Comparison of ENCODE assay signal across 9 mouse cellular contexts in genomic region chr2:101871179-101871578, GRCm38 (mm10). TPM values are rescaled to one million over a fixed set of nuclear protein-coding genes. Genes with fewer than 3 reads are reported as not detected.
A peak's percentile ranks its signal among the peaks of the same experiment; 100 is the strongest.
DNase-seq lines count a peak whose midpoint lies in the region; ATAC-seq and TF ChIP-seq lines count a peak whose summit lies in the region.
"Had no signal": no experiment of that assay in that cellular context is flagged by ENCODE, and none has a peak within 500 bp of the region (broad histone marks: within the 10 kb centered on the region; RNA-seq: fewer than 3 reads in every experiment).

No protein-coding gene starts in this region.

- peak; percentile 25 to 37 for DNase-seq in cerebellum, adult 2 months
- DNase-seq in cerebellum, adult 11 months, result no peak
- peak; percentile 57 to 58 for DNase-seq in B cell, adult 2 months
- peak; percentile 72 to 85 for DNase-seq in cerebellum, postnatal 10 days
- no peak for DNase-seq in heart, embryonic 10.5 days (ENCODE audit: low spot score)
- peak; percentile 67 for DNase-seq in kidney, adult 9 months

- no peaks in the 10 kb centered on the region for H3K27me3 ChIP-seq in cerebellum, adult 2 months (ENCODE audit: control insufficient read depth, insufficient read depth, low read length)
- no peaks in the 10 kb centered on the region for H3K27me3 ChIP-seq in heart, embryonic 10.5 days (ENCODE audit: insufficient read depth, poor library complexity, severe bottlenecking)
- no peaks in the 10 kb centered on the region for H3K27me3 ChIP-seq in lung, embryonic 16.5 days (ENCODE audit: control insufficient read depth, insufficient read depth, low read depth, low read length)
- no peaks in the 10 kb centered on the region for H3K27me3 ChIP-seq in small intestine, adult 2 months (ENCODE audit: control insufficient read depth, insufficient read depth, low read length)

- H3K4me2 ChIP-seq in lung, embryonic 16.5 days (ENCODE audit: low read depth, low read length), result peak overlapping the region; percentile 53

- H3K36me3 ChIP-seq in heart, embryonic 10.5 days, result no peaks in the 10 kb centered on the region
- H3K36me3 ChIP-seq in lung, embryonic 16.5 days (ENCODE audit: control insufficient read depth, insufficient read depth, low read length), result no peaks in the 10 kb centered on the region
- H3K36me3 ChIP-seq in small intestine, adult 2 months (ENCODE audit: control insufficient read depth, insufficient read depth, low read length), result no peaks in the 10 kb centered on the region

- peak overlapping the region; percentile 61; the same call in 1 of the 2 replicates for H3K9ac ChIP-seq in lung, embryonic 16.5 days (ENCODE audit: low read length)

- no peaks in the 10 kb centered on the region for H3K4me1 ChIP-seq in cerebellum, adult 2 months (ENCODE audit: control insufficient read depth, insufficient read depth, low read length)
- H3K4me1 ChIP-seq in heart, embryonic 10.5 days, result no peaks in the 10 kb centered on the region
- H3K4me1 ChIP-seq in lung, embryonic 16.5 days (replicated peaks; ENCODE audit: control insufficient read depth, insufficient read depth, low read length), result no peaks in the 10 kb centered on the region
- H3K4me1 ChIP-seq in small intestine, adult 2 months (ENCODE audit: control insufficient read depth, insufficient read depth, insufficient read length, low read length), result peaks cover 2% of the 10 kb centered on the region; the same call in 1 of the 2 replicates

- H3K4me3 ChIP-seq in cerebellum, adult 2 months (replicated peaks; ENCODE audit: insufficient read depth, low read depth, low read length), result peak overlapping the region; percentile 29
- peak overlapping the region; percentile 40 for H3K4me3 ChIP-seq in heart, embryonic 10.5 days
- H3K4me3 ChIP-seq in lung, embryonic 16.5 days (ENCODE audit: low read length), result peak overlapping the region; percentile 33; the same call in 1 of the 2 replicates
- H3K4me3 ChIP-seq in small intestine, adult 2 months (ENCODE audit: low read depth, low read length), result peak overlapping the region; percentile 22; the same call in 1 of the 2 replicates
- H3K4me3 ChIP-seq: myocyte had no signal

- no peak overlapping the region for H3K27ac ChIP-seq in cerebellum, adult 2 months (ENCODE audit: insufficient read depth, low read length)
- H3K27ac ChIP-seq in heart, embryonic 10.5 days, result no peak overlapping the region
- no peak overlapping the region for H3K27ac ChIP-seq in lung, embryonic 16.5 days (ENCODE audit: low read length)
- H3K27ac ChIP-seq in small intestine, adult 2 months (ENCODE audit: insufficient read depth, low read depth, low read length), result no peak overlapping the region

- WGBS in cerebellum, adult 2 months, result 13% methylated on average over 14 of the region's 14 CpGs
- WGBS in heart, embryonic 10.5 days, result 20% methylated on average over 14 of the region's 14 CpGs
- WGBS in lung, embryonic 16.5 days, result 20% methylated on average over 14 of the region's 14 CpGs
- 24% methylated on average over 14 of the region's 14 CpGs for WGBS in small intestine, adult 2 months

- TF ChIP-seq POLR2A in cerebellum, adult 2 months (IDR thresholded peaks at IDR 0.05; ENCODE audit: borderline replicate concordance, insufficient read depth, low read length), result no peak
- TF ChIP-seq POLR2A in small intestine, adult 2 months (IDR thresholded peaks at IDR 0.05; ENCODE audit: low read depth, low read length), result no peak

- peak; percentile 36; the same call in 1 of the 2 replicates for ATAC-seq in lung, embryonic 16.5 days (ENCODE audit: low read depth)

- H3K9me3 ChIP-seq in heart, embryonic 10.5 days, result no peaks in the 10 kb centered on the region
- no peaks in the 10 kb centered on the region for H3K9me3 ChIP-seq in lung, embryonic 16.5 days (ENCODE audit: control insufficient read depth, low read length)

- peak; percentile 44 for TF ChIP-seq CTCF in cerebellum, adult 2 months (IDR thresholded peaks at IDR 0.05; ENCODE audit: borderline replicate concordance, insufficient read depth, low read depth, low read length)
- TF ChIP-seq CTCF in small intestine, adult 2 months (IDR thresholded peaks at IDR 0.05; ENCODE audit: extremely low read depth, insufficient read length, insufficient replicate concordance, low read depth, low read length), result peak; percentile 66; the same call in 1 of the 2 replicates

RNA-seq across cellular contexts. Expression of gene Prr5l, which starts 11.6 kb away (rescaled TPM):
- polyA plus RNA-seq in cerebellum, adult 2 months (2012; rRNA removed), result 28.5 and 37.8 TPM in 2 replicates
- polyA plus RNA-seq in heart, embryonic 10.5 days (2016; fragmentation: Nextera tagmentation; extraction: Ambion mirVana), result 13.0 and 15.1 TPM in 2 replicates
- polyA plus RNA-seq in lung, embryonic 16.5 days (2015; fragmentation: Nextera tagmentation; extraction: Ambion mirVana), result 38.0 and 43.7 TPM in 2 replicates
- polyA plus RNA-seq in small intestine, adult 2 months (2012; rRNA removed), result 0.98 and 3.9 TPM in 2 replicates

RNA-seq across cellular contexts. Expression of gene Commd9, which starts 14.9 kb away (rescaled TPM):
- 111 and 116 TPM in 2 replicates for polyA plus RNA-seq in cerebellum, adult 2 months (2012; rRNA removed)
- polyA plus RNA-seq in heart, embryonic 10.5 days (2016; fragmentation: Nextera tagmentation; extraction: Ambion mirVana), result 55.5 and 62.2 TPM in 2 replicates
- polyA plus RNA-seq in lung, embryonic 16.5 days (2015; fragmentation: Nextera tagmentation; extraction: Ambion mirVana), result 60.4 and 62.0 TPM in 2 replicates
- polyA plus RNA-seq in small intestine, adult 2 months (2012; rRNA removed), result 16.8 and 23.6 TPM in 2 replicates

Comparison
In these comparisons a context has a peak if more than half of its experiments do, and no peak if none do; other contexts are left out.
1. DNase-seq: peak in cerebellum, adult 2 months (2 of 2), B cell, adult 2 months (2 of 2), cerebellum, postnatal 10 days (2 of 2) and kidney, adult 9 months (single experiment); none in cerebellum, adult 11 months (single experiment) and heart, embryonic 10.5 days (single experiment).
2. Peak in every context shown above with its lines, with median percentiles within 50 percentile points of each other: H3K4me3 ChIP-seq.